17 mouse cellular contexts compared by ENCODE assay signal in genomic region chr2:106522961-106523360, GRCm38 (mm10).
"Had no signal": no experiment of that assay in that cellular context is flagged by ENCODE, and none has a peak within 500 bp of the region (broad histone marks: within the 10 kb centered on the region; RNA-seq: fewer than 3 reads in every experiment).

No protein-coding gene starts in this region.

- DNase-seq: kidney, adult 11 months; kidney, adult 8-10 months; kidney, postnatal 10 days; kidney, postnatal 36 days; layer of hippocampus, postnatal 36 days; lung, adult 18-20 months; lung, postnatal 10 days; lung, postnatal 36 days; midbrain, embryonic 14.5 days; right cerebral cortex, postnatal 4 days; thymus, postnatal 25 days had no signal

- H3K27ac ChIP-seq: kidney, embryonic 15.5 days; limb, embryonic 12.5 days; limb, embryonic 15.5 days; liver, embryonic 14.5 days; lung, embryonic 15.5 days; stomach, postnatal 0 days had no signal

- H3K4me3 ChIP-seq: kidney, embryonic 15.5 days; limb, embryonic 12.5 days; limb, embryonic 15.5 days; lung, embryonic 15.5 days had no signal
